Mouse (Mus musculus) limb, embryonic 10.5 days (tissue): ENCODE data around the gene Gmeb2. TPM values are rescaled to one million over a fixed set of nuclear protein-coding genes. Genes with fewer than 3 reads are reported as not detected.

Experiments
- DNase-seq: peaks from one replicate; pipeline ENCODE4 v3.0.0-alpha.2; 2017; ENCODE audit warnings: low spot score
- H3K27ac ChIP-seq: fragments of 300-500 bp; sonication (generic); 2 replicates; pipeline ENCODE4 v1.5.1; 2016; ENCODE audit warnings: mild to moderate bottlenecking
- H3K27me3 ChIP-seq: fragments of 300-500 bp; sonication (generic); 2 replicates; pipeline ENCODE4 v1.6.1; 2016; ENCODE audit warnings: low read depth, mild to moderate bottlenecking; ENCODE audit not compliant: poor library complexity, severe bottlenecking
- H3K36me3 ChIP-seq: fragments of 300-500 bp; sonication (generic); 2 replicates; pipeline ENCODE4 v1.6.1; 2016; ENCODE audit warnings: mild to moderate bottlenecking, moderate library complexity
- H3K4me1 ChIP-seq: fragments of 300-500 bp; sonication (generic); 2 replicates; pipeline ENCODE4 v1.6.1; 2016
- H3K4me3 ChIP-seq: fragments of 300-500 bp; sonication (generic); 2 replicates; pipeline ENCODE4 v1.5.1; 2016; ENCODE audit warnings: mild to moderate bottlenecking, moderate library complexity
- H3K9me3 ChIP-seq: fragments of 300-500 bp; sonication (generic); replicated peaks from 2 replicates; pipeline ENCODE4 v1.6.1; 2016; ENCODE audit warnings: mild to moderate bottlenecking
- WGBS: fragments of 180-500 bp; shearing (Covaris S2); methylation state at CpG from one replicate; pipeline ENCODE4 v1.1.7; 2016; 5-methylcytosine and 5-hydroxymethylcytosine counted together
- polyA plus RNA-seq: library from polyadenylated mRNA; unstranded; fragments of >200 nt; fragmentation: Nextera tagmentation; extraction: Ambion mirVana; gene quantifications from 2 replicates; pipeline ENCODE4 v1.2.1, GENCODE M21; 2016

Gmeb2 gene
- polyA plus RNA-seq, 1 experiment from 2014 or later = 23.0 TPM

DNA sequence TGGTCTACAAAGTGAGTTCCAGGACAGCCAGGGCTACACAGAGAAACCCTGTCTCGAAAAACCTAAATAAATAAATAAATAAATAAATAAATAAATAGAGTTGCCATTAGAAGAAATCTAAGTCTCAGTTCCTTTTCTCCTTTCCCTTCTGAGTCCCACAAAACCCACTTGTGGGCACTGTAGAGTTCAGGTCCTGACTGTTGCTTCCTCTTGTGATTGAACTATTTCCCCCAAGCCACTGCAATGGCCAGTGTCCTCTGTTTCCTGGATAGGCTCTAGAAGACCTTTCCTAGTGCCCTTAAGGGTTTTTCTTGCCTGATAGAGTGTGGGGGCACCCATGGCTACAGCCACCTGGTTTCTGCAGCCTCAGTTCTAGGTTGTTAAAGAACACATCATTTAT lies 17.1 kb upstream of the Gmeb2 start:
- no peaks in the 10 kb centered on the region for H3K9me3 ChIP-seq
- WGBS = 78% methylated on average over 1 of the region's 1 CpGs
- no peak overlapping the region for H3K27ac ChIP-seq
- peaks cover 43% of the 10 kb centered on the region for H3K27me3 ChIP-seq
- DNase-seq = no peak
- peaks cover 25% of the 10 kb centered on the region for H3K36me3 ChIP-seq
- H3K4me3 ChIP-seq = no peak overlapping the region
- H3K4me1 ChIP-seq = 0 out of 2 replicates have a peak, but pooled peaks cover 6% of the 10 kb centered on the region

DNA sequence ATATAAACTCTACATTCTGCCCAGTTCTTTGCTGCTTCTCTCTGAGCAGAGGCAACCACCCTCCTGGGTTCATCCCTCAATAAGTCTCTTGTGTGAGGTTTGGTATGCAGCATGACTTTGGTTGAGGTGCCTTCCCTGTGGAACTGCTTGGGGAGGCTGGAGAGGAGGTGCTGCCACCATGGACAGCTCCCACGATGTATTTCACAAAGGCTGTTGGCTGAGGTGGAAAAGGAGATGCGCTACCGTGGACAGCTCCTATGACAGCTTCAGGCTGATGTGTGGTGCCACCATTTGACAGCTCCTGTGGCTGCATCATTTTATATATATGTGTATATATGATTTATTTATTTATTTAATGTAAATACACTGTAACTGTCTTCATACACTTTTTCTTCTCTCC lies 14.2 kb upstream of the Gmeb2 start:
- Histone ChIP-seq H3K36me3 (peaks cover 26% of the 10 kb centered on the region), H3K27ac (no peak overlapping the region), H3K9me3 (no peaks in the 10 kb centered on the region), H3K4me3 (no peak overlapping the region), H3K4me1 (0 out of 2 replicates have a peak, but pooled peaks cover 2% of the 10 kb centered on the region), H3K27me3 (peaks cover 22% of the 10 kb centered on the region)
- peak; percentile 62 for DNase-seq
- 30% methylated on average over 3 of the region's 3 CpGs for WGBS

- WGBS = 73% methylated on average over 1 of the region's 1 CpGs
- peaks cover 15% of the 10 kb centered on the region for H3K36me3 ChIP-seq
- no peaks in the 10 kb centered on the region for H3K27me3 ChIP-seq
- no peak for DNase-seq
- H3K9me3 ChIP-seq = no peaks in the 10 kb centered on the region
- H3K4me3 ChIP-seq = no peak overlapping the region
- H3K27ac ChIP-seq = no peak overlapping the region
- H3K4me1 ChIP-seq = peaks cover 13% of the 10 kb centered on the region
Observed at GRCm38 (mm10) chr2:181290937-181291336, 3.1 kb upstream of the Gmeb2 start.

- Histone ChIP-seq H3K27ac (peak overlapping the region; percentile 98; the same call in 1 of the 2 replicates), H3K4me1 (peaks cover 13% of the 10 kb centered on the region), H3K9me3 (no peaks in the 10 kb centered on the region), H3K36me3 (peaks cover 29% of the 10 kb centered on the region), H3K4me3 (peak overlapping the region; percentile 72), H3K27me3 (no peaks in the 10 kb centered on the region)
- WGBS = 88% methylated on average over 3 of the region's 3 CpGs
- no peak for DNase-seq
Observed at GRCm38 (mm10) chr2:181288691-181289090, 856 bp upstream of the Gmeb2 start.

- WGBS = under 1% methylated on average over 58 of the region's 71 CpGs
- Histone ChIP-seq H3K4me1 (peaks cover 13% of the 10 kb centered on the region), H3K27me3 (no peaks in the 10 kb centered on the region), H3K36me3 (peaks cover 37% of the 10 kb centered on the region), H3K27ac (peak overlapping the region; percentile 98), H3K9me3 (no peaks in the 10 kb centered on the region), H3K4me3 (peak overlapping the region; percentile 72)
- peak; percentile 92 for DNase-seq
Observed at GRCm38 (mm10) chr2:181287338-181287957, 387 bp downstream of the Gmeb2 start.

DNA sequence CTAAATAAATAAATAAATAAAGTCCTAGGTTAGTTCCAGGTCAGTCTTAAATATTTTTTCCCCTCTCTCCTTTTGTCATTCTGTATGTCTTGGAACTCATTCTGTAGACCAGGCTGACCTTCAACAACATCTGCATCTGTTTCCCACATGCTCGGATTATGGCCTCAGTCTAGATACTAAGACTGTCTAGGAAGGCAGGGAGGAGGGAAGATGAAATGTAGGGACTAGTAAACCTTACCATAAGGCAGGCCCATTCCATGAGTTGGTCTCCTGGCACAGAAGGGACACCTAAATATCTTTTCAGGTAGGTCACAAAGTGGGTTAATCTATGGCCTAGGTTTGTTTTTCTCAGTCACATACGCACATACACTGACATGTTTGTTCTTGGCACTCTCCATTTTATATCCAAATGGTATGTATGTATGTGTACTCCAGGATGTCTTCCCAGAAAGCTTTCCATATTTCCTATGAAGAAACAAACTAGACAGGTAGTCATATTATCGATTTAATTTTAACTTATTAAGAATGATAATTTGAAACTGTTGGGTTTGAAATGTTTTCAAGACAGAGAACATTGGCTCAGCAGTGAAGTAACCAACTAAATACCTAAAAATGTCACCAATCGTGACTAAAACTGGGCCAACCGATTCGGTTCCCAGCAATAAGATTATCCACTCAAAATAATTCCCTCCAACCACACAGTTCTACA lies 1.1 kb downstream of the Gmeb2 start:
- no peaks in the 10 kb centered on the region for H3K9me3 ChIP-seq
- peak overlapping the region; percentile 98 for H3K27ac ChIP-seq
- WGBS = 64% methylated on average over 6 of the region's 6 CpGs
- H3K4me1 ChIP-seq = peaks cover 13% of the 10 kb centered on the region
- peak overlapping the region; percentile 72 for H3K4me3 ChIP-seq
- no peaks in the 10 kb centered on the region for H3K27me3 ChIP-seq
- peaks cover 44% of the 10 kb centered on the region for H3K36me3 ChIP-seq
- DNase-seq = no peak

DNA sequence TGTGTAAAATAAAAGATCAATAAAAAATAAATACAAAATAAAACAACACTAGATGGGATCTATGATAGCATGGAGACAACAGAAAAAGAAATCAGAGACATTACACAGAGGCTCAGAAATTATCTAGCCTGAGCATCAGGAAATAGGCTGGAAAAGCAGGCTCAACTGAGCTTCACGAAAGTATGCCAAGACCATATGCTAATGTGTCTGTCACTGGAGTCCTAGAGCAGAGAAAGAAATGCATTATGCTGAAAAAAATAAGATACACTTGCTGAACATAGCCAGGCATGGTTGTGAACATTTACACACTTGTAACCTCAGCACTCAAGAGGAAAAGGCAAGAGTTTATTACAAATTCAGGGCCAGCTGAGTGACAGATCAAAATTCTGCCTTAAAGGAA lies 7.9 kb downstream of the Gmeb2 start:
- H3K36me3 ChIP-seq = peaks cover 89% of the 10 kb centered on the region
- no peaks in the 10 kb centered on the region for H3K27me3 ChIP-seq
- WGBS = 93% methylated on average over 1 of the region's 1 CpGs

GRCm38 (mm10) chr2:181277866-181278265 lies 10.0 kb downstream of the Gmeb2 start:
- Histone ChIP-seq H3K9me3 (no peaks in the 10 kb centered on the region), H3K27ac (no peak overlapping the region), H3K4me3 (no peak overlapping the region), H3K4me1 (no peaks in the 10 kb centered on the region), H3K27me3 (no peaks in the 10 kb centered on the region), H3K36me3 (peaks cover 90% of the 10 kb centered on the region)
- 90% methylated on average over 3 of the region's 3 CpGs for WGBS
- no peak for DNase-seq

More for the DNA sequence above, 7.9 kb downstream of the Gmeb2 start:
- Histone ChIP-seq H3K4me1 (no peaks in the 10 kb centered on the region), H3K27ac (no peak overlapping the region), H3K4me3 (no peak overlapping the region), H3K9me3 (no peaks in the 10 kb centered on the region)
- no peak for DNase-seq

DNA sequence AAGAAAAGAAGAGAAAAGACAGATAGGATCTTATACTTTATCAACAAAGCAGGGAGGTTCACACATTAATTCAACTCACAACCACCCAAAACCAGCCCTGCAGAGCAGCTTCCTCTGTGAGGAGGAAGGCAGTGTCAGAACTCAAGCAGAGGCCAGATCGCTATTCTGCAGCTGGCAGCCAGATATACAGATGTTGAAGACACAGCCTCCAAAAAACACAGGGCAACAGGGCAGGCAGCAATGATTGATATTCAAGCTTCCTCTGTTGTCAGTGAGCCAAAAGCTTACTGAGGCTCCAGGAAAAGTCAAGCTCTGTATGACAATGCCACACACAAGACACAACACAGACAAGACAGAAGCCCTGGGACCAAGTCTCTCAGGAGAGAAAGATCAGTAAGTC lies 11.1 kb downstream of the Gmeb2 start:
- no peaks in the 10 kb centered on the region for H3K27me3 ChIP-seq
- no peak overlapping the region for H3K4me3 ChIP-seq
- 87% methylated on average over 1 of the region's 1 CpGs for WGBS
- no peak overlapping the region for H3K27ac ChIP-seq
- peaks cover 89% of the 10 kb centered on the region for H3K36me3 ChIP-seq
- no peak for DNase-seq
- H3K4me1 ChIP-seq = no peaks in the 10 kb centered on the region
- no peaks in the 10 kb centered on the region for H3K9me3 ChIP-seq

DNA sequence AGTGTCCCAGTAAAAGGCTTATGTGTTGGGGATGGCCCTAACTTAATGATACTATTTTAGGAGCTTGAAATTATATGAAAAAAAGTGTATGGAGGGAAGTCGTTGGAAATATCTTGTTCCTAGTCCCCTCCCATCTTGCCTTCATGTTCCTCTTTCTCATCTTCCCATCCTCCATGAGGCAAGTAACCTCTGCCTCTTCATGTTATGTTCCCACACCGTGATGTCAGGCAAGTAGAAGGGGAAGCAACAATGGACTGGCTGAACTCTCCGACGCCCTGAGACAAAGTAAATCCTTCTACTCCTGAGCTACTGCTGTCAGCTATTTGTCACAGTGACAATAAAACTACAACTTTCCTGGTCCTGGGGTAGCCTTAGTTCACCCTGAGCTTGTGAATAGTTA lies 13.2 kb downstream of the Gmeb2 start:
- no peak overlapping the region for H3K4me3 ChIP-seq
- no peak overlapping the region for H3K27ac ChIP-seq
- no peaks in the 10 kb centered on the region for H3K9me3 ChIP-seq
- no peaks in the 10 kb centered on the region for H3K27me3 ChIP-seq
- DNase-seq = no peak
- peaks cover 91% of the 10 kb centered on the region for H3K36me3 ChIP-seq
- H3K4me1 ChIP-seq = no peaks in the 10 kb centered on the region
- 91% methylated on average over 4 of the region's 4 CpGs for WGBS

GRCm38 (mm10) chr2:181273829-181274228 lies 14.0 kb downstream of the Gmeb2 start:
- Histone ChIP-seq H3K4me3 (no peak overlapping the region), H3K27ac (no peak overlapping the region), H3K4me1 (no peaks in the 10 kb centered on the region), H3K9me3 (no peaks in the 10 kb centered on the region), H3K27me3 (no peaks in the 10 kb centered on the region), H3K36me3 (peaks cover 91% of the 10 kb centered on the region)
- DNase-seq = no peak
- 94% methylated on average over 2 of the region's 2 CpGs for WGBS

DNA sequence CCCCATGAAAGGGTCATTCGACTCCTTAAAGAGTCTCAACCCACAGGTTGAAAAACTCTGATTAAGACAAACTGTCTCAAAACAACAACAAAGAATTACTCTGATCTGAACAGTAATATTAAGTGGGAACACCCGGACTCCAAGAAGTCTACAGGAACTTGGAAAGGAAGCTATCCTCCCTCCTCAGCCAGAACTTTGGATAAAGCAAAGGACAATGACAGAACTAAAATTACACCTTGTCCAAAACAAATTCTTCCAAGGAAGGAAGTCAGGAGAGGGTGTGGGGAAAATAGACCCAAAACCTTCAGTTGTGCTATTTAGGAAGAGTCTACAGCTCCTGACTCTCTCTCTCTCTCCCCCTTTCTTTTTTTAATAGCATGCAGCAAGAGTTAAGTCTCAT lies 15.7 kb downstream of the Gmeb2 start:
- Histone ChIP-seq H3K27me3 (no peaks in the 10 kb centered on the region), H3K4me1 (no peaks in the 10 kb centered on the region), H3K27ac (no peak overlapping the region), H3K9me3 (no peaks in the 10 kb centered on the region), H3K36me3 (peaks cover 91% of the 10 kb centered on the region), H3K4me3 (no peak overlapping the region)
- no peak for DNase-seq
- WGBS = 93% methylated on average over 2 of the region's 2 CpGs

DNA sequence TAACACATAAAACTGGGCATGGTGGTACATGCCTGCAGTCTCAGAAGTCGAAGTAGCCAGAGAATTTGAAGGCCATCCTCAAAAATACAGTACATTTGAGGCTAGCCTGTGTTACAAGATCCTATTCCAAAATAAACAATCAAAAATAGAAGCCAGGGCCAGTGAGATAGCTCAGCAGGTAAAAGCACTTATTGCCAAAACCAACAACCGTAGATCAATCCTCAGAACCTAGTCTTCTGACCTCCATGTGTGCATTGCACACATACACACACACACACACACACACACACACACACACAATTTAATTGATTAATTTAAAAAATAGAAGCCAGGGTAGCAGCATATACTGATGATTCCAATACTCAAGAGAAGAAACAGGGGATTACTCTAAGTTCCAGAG lies 21.0 kb downstream of the Gmeb2 start:
- no peaks in the 10 kb centered on the region for H3K4me1 ChIP-seq
- 89% methylated on average over 2 of the region's 2 CpGs for WGBS
- DNase-seq = no peak
- H3K36me3 ChIP-seq = peaks cover 94% of the 10 kb centered on the region
- H3K27me3 ChIP-seq = no peaks in the 10 kb centered on the region
- no peaks in the 10 kb centered on the region for H3K9me3 ChIP-seq
- H3K27ac ChIP-seq = no peak overlapping the region
- no peak overlapping the region for H3K4me3 ChIP-seq
